Mouse (Mus musculus) cerebellum, adult 2 months (tissue): ENCODE data around the gene Capn15. TPM values are rescaled to one million over a fixed set of nuclear protein-coding genes. Genes with fewer than 3 reads are reported as not detected.

Experiments used
- DNase-seq, 2 experiments: peaks; one replicate each; pipeline ENCODE4 v3.0.0; 2021
- H3K27ac ChIP-seq: fragments of 200-500 bp; 2 replicates; pipeline ENCODE4 v1.5.1; 2012; ENCODE audit warnings: low read length, control low read depth, inconsistent platforms; ENCODE audit not compliant: insufficient read depth
- H3K27me3 ChIP-seq: fragments of 200-500 bp; 2 replicates; pipeline ENCODE4 v1.6.1; 2012; ENCODE audit warnings: inconsistent platforms, mild to moderate bottlenecking, low read length, moderate library complexity; ENCODE audit not compliant: control insufficient read depth, insufficient read depth
- H3K4me1 ChIP-seq: fragments of 200-500 bp; 2 replicates; pipeline ENCODE4 v1.6.1; 2011; ENCODE audit warnings: low read length; ENCODE audit not compliant: control insufficient read depth, insufficient read depth
- H3K4me3 ChIP-seq: fragments of 200-500 bp; replicated peaks from 2 replicates; pipeline ENCODE3; 2011; ENCODE audit warnings: mild to moderate bottlenecking, low read depth, low read length, control low read depth; ENCODE audit not compliant: insufficient read depth
- CTCF ChIP-seq: fragments of 200-500 bp; IDR thresholded peaks from 2 replicates; pipeline ENCODE4 v1.5.1; 2011; ENCODE audit warnings: low read depth, mild to moderate bottlenecking, control low read depth, low read length, moderate library complexity, borderline replicate concordance; ENCODE audit not compliant: insufficient read depth
- POLR2A ChIP-seq: fragments of 200-500 bp; IDR thresholded peaks from 2 replicates; pipeline ENCODE4 v1.6.1; 2011; ENCODE audit warnings: low read length, control low read depth, borderline replicate concordance; ENCODE audit not compliant: insufficient read depth
- WGBS: fragments of 180-500 bp; shearing (Covaris S2); methylation state at CpG from one replicate; pipeline ENCODE4 v1.1.7; 2018; 5-methylcytosine and 5-hydroxymethylcytosine counted together
- polyA plus RNA-seq: library from polyadenylated mRNA; depleted of rRNA; stranded (reverse); fragments of >200 nt; gene quantifications from 2 replicates; pipeline ENCODE4 v1.2.3, GENCODE M21; 2012

Capn15 gene
- polyA plus RNA-seq, 1 experiment = 88.7 TPM

DNA sequence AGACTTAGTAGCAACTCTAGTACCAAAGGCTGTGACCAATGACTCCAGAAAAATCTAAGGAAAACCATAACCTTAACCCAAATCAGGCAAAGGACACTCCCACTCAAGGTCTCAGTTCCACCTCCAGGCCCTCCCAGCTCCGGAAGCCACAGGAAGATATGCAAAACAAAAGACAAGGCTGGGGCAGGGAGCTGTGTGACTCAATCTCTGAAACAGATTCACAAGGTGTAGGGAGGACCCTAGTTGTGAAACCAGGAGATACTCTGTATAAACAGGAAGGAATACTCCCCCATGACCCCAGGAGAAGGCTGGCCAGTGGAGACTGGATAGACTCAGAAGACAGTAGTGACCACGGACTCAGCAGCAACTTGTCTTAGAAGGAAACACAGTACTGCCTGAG lies 22.1 kb upstream of the Capn15 start:
- Histone ChIP-seq H3K4me3 (no peak overlapping the region), H3K27ac (no peak overlapping the region), H3K4me1 (peaks cover 4% of the 10 kb centered on the region), H3K27me3 (no peaks in the 10 kb centered on the region)
- no peak for DNase-seq
- TF ChIP-seq CTCF (no peak), POLR2A (no peak)
- WGBS = 79% methylated on average over 2 of the region's 2 CpGs

DNA sequence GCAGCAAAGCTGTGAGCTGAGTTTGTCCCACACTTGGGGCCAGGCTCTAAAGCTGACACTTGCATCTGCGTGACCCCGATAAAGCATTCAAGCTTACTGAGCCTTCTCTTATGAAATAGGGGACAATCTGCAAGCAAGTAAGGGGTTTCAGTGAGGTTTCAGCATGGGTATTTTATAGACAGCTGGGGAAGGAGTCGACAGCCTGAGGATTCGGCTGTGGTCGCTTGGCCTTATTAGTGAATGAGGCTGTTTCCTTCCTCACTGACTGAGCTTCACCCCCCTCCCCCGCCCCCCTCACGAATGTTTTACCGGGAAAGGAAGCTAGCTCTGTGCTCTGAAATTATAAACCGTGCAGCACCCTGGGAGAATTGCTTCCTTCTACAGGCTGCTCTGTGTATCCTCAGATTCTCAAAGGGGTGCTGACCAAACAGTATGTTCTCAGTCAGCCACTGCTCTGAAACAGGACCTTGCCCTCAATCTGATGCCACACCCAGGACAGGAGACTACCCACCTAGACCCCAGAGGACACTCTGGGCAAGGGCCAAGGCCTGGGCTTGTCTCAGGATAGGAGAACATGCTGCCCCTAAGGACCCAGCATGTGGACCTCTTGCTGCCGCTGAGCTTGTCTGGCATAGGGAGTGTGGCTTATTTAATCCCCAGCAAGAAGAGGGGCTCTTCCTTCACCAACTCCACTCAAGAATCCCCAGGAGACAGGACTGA lies 20.3 kb upstream of the Capn15 start:
- no peaks in the 10 kb centered on the region; the same call in 1 of the 2 replicates for H3K4me1 ChIP-seq
- TF ChIP-seq CTCF (no peak), POLR2A (no peak)
- H3K27me3 ChIP-seq = no peaks in the 10 kb centered on the region
- no peak overlapping the region for H3K27ac ChIP-seq
- no peak overlapping the region for H3K4me3 ChIP-seq
- DNase-seq = no peak
- 84% methylated on average over 10 of the region's 10 CpGs for WGBS

GRCm38 (mm10) chr17:26004711-26005110 lies 19.1 kb upstream of the Capn15 start:
- Histone ChIP-seq H3K27me3 (no peaks in the 10 kb centered on the region), H3K27ac (no peak overlapping the region), H3K4me3 (no peak overlapping the region), H3K4me1 (no peaks in the 10 kb centered on the region; the same call in 1 of the 2 replicates)
- no peak for DNase-seq
- TF ChIP-seq CTCF (no peak), POLR2A (no peak)
- WGBS = 89% methylated on average over 15 of the region's 15 CpGs

DNA sequence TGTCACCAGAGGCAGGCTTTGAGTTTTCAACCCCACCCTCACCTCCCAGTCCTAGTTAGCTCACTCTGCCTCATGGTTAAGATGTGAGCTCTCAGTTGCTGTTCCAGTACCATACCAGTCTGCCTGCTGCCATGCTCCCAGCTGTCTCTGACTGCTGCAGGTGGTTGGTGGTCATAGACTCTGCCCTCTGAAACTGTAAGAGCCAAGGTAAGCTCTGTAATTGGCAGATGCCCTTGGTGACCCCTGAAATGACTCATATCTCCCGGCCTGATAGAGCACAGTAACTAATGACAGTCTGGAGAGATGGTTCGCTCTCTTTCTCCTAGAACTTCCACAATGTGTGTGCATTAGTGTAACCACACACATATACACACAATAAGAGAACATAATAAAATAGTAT lies 18.3 kb upstream of the Capn15 start:
- H3K4me1 ChIP-seq = no peaks in the 10 kb centered on the region
- H3K27ac ChIP-seq = no peak overlapping the region
- WGBS = 91% methylated on average over 2 of the region's 2 CpGs
- H3K27me3 ChIP-seq = no peaks in the 10 kb centered on the region
- TF ChIP-seq POLR2A = no peak
- TF ChIP-seq CTCF = no peak
- DNase-seq = no peak
- H3K4me3 ChIP-seq = no peak overlapping the region

- 87% methylated on average over 11 of the region's 11 CpGs for WGBS
- DNase-seq = no peak
- Histone ChIP-seq H3K27ac (no peak overlapping the region), H3K4me3 (no peak overlapping the region), H3K4me1 (no peaks in the 10 kb centered on the region; the same call in 1 of the 2 replicates), H3K27me3 (no peaks in the 10 kb centered on the region)
- TF ChIP-seq CTCF (no peak), POLR2A (no peak)
Observed at GRCm38 (mm10) chr17:25998425-25998824, 12.8 kb upstream of the Capn15 start.

DNA sequence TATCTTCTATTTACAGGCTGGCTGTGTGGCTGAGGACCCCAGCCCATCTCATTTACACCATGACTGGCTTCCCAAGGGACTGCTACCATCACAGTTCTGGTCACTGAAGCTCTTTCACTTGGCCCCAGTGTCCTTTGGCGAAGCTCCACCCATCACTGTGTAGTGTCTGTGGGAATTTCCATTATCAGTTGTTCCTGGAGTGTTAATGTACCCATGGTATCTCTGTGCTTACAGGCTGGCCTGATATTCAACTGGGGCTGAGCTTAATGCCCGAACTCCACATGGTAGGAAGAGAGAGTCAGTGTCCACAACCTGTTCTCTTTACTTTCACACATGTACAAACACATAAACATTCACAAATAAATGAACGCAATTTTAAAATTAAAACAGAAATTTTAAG lies 7.9 kb upstream of the Capn15 start:
- no peak overlapping the region for H3K4me3 ChIP-seq
- DNase-seq = no peak
- TF ChIP-seq CTCF = no peak
- TF ChIP-seq POLR2A = no peak
- WGBS = 93% methylated on average over 3 of the region's 3 CpGs
- no peaks in the 10 kb centered on the region; the same call in 1 of the 2 replicates for H3K4me1 ChIP-seq
- H3K27me3 ChIP-seq = no peaks in the 10 kb centered on the region
- no peak overlapping the region for H3K27ac ChIP-seq

DNA sequence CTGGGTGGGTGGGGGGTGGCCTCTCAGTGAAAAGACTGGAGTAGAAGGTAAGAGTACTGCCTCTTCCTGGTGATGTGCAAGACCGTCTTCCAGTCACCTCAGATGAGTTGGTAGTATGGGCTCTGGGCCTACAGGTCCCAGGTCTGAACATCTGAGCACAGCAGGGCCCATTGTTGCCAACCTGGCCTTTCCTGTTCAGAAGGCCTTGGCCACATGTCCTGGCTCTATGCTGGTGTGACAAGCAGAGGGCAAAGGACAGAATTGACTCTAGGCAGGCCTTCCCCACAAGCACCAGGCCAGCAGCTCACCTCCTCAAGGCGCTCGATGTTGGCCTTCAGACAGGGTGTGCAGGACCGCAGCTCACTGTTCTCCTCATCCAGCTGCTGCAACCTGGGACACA lies 6.7 kb upstream of the Capn15 start:
- DNase-seq = no peak
- no peak for TF ChIP-seq POLR2A
- TF ChIP-seq CTCF = no peak
- no peak overlapping the region for H3K27ac ChIP-seq
- H3K4me3 ChIP-seq = no peak overlapping the region
- no peaks in the 10 kb centered on the region for H3K4me1 ChIP-seq
- WGBS = 97% methylated on average over 4 of the region's 4 CpGs
- H3K27me3 ChIP-seq = no peaks in the 10 kb centered on the region

DNA sequence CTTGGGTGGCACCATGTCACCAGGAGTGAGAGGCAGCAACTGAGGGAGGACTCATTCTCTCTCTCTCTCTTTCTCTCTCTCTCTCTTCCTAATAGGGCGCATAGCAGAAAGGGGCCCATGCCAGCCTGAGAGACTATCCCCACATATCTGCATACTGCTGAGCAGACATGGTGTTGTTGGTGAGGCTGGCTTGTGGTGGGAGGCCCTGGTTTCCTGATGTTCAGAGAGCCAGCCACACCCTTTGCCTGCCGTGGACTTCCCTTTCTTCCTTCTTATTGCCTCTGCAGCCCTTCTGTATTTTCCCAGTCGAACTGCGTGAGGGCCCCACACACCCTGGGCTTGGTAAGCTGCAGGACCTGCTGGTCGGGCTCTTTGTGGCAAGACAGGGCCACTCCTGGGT lies 4.7 kb upstream of the Capn15 start:
- H3K27ac ChIP-seq = no peak overlapping the region
- no peaks in the 10 kb centered on the region for H3K27me3 ChIP-seq
- H3K4me3 ChIP-seq = no peak overlapping the region
- no peaks in the 10 kb centered on the region for H3K4me1 ChIP-seq
- no peak for TF ChIP-seq POLR2A
- TF ChIP-seq CTCF = no peak
- WGBS = 96% methylated on average over 5 of the region's 5 CpGs
- DNase-seq = no peak
